Mouse (Mus musculus): ENCODE data around the gene Timeless. TPM values are rescaled to one million over a fixed set of nuclear protein-coding genes. Genes with fewer than 3 reads are reported as not detected.
"Not testable (repeated sequence)": the region's sequence is repeated elsewhere in the genome, so short reads cannot be mapped to it uniquely, and the experiment has no call there.

Gene Timeless
- total RNA-seq, 2 experiments from 2014 or later, result 8.2 to 9.1 TPM

DNA sequence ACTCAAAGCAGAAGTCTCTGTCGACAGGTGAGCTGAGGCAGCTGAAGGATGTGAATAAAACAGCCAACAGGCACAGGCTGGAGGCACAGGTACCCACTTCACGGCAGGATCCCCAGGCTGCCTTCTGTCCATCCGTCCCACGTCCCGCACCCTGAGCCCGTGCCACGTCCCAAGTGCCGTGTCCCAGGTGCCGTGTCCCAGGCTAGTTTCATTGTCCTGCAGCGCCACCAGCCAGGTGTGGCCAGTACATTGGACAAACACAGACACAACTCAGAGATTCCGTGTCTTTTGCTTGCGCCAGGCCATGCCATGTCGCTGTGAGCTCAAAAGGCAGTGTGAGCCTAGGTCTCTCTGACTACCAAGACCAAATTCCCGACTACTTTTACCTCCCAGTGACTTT is 49.8 kb downstream of the Timeless start:
- H3K27ac ChIP-seq, result no peak overlapping the region
- DNase-seq (ENCODE audit: extremely low spot score in 1 of 2, low spot score in 2 of 2), result no peak
- TF ChIP-seq CTCF (IDR thresholded peaks at IDR 0.05), result no peak
- intact Hi-C loops (cut with DNase I), result no loop called here
- no peak overlapping the region for H3K4me3 ChIP-seq

DNA sequence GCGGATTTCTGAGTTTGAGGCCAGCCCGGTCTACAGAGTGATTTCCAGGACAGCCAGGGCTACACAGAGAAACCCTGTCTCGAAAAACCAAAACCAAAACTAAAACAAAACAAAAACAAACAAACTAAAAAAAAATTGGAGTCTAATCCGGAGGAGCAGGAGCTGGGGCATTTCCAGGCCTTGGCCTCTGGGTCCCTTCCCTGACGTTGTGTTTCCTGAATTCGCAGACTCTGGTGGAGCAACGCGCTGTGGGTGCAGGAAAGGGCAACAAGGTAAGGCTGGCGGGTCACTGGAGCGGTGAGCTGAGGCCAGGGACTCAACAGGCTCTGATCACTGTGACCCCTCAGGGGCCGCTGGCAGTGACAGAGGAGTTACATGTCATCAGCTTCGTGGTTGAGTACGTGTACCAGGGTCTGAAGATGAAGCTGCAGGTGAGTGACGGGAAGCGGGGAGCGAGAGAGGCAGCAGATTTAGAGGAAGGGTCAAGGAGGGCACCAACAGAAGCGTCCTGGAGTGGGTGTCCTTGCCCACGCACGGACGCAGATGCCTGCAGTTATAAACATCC is 51.1 kb downstream of the Timeless start:
- no peak for DNase-seq (ENCODE audit: extremely low spot score in 1 of 2, low spot score in 2 of 2)
- Histone ChIP-seq H3K27ac (no peak overlapping the region), H3K4me3 (no peak overlapping the region)
- TF ChIP-seq CTCF (IDR thresholded peaks at IDR 0.05), result no peak
- intact Hi-C loops (cut with DNase I), result no loop called here

DNA sequence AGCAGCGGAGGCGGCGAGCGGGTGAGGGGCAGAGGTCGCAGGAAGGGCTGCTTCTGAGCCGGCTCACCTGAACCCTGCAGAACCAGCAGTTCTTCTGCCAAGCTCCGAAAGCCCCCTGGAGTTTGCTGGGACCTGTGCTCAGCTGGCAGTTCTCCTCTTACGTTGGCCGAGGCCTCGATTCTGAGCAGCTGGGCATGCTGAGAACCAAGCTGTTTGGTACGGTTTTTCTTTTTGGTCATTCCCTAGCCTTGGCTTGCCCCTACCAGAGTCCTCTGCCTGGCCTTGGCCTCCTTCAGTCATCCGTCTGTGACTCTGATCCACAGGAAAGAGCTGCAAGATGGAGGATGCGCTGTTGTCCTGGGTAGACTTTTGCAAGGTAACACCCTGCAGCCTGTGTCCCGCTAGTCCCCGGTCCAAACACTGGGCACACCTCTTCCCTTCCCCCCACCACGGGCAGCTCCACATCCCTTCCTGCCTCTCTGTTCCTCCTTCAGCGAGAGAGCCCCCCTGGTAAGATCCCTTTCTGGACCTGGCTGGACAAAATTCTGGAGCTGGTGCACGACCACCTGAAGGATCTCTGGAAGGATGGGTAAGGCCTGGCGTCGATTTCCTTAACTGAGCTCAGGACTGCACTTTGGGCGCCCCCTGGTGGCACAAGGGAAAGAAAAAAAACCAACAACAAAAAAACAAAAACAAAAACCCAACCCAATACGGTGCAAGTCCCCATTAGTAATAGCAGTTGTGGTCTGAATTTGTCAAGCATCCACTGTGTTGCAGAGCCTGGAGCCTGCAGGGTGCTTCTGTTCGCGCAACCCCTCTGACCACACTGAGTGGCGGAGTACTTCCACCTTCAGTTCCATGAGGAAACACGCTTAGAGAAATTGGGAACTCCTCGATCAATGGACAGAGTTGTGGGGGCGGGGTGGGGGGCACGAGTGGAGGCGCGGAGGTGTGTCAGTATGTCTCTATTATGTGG is 52.0 kb downstream of the Timeless start:
- Histone ChIP-seq H3K4me3 (no peak overlapping the region), H3K27ac (no peak overlapping the region)
- TF ChIP-seq CTCF (IDR thresholded peaks at IDR 0.05), result peak; percentile 84
- intact Hi-C loops (cut with DNase I), result loop anchor here (1.0 kb wide), 1 partner anchor 71 kb away; no protein-coding TSS in a partner anchor
- peak; percentile 40 to 59 for DNase-seq (ENCODE audit: extremely low spot score in 1 of 2, low spot score in 2 of 2)

DNA sequence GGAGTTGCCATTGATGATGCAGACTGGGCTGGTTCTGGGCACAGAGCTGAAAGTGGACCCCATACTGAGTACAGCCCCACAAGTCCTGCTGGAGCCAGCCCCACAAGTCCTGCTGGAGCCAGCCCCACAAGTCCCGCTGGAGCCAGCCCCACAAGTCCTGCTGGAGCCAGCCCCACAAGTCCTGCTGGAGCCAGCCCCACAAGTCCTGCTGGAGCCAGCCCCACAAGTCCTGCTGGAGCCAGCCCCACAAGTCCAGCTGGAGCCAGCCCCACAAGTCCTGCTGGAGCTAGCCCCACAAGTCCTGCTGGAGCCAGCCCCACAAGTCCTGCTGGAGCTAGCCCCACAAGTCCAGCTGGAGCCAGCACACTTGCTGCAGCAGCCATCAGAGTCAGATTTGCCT is 58.7 kb downstream of the Timeless start:
- H3K27ac ChIP-seq; H3K4me3 ChIP-seq; intact Hi-C loops (cut with DNase I); DNase-seq (ENCODE audit: extremely low spot score in 1 of 2, low spot score in 2 of 2): not testable (repeated sequence)

- intact Hi-C loops (cut with DNase I), result no loop called here
- Histone ChIP-seq H3K27ac (no peak overlapping the region), H3K4me3 (no peak overlapping the region)
- no peak for TF ChIP-seq CTCF (IDR thresholded peaks at IDR 0.05)
- no peak for DNase-seq (ENCODE audit: extremely low spot score in 1 of 2, low spot score in 2 of 2)
These were observed 64.7 kb downstream of the Timeless start for GRCm38 (mm10) chr10:128296370-128297090.

- intact Hi-C loops (cut with DNase I), result no loop called here
- Histone ChIP-seq H3K4me3 (no peak overlapping the region), H3K27ac (no peak overlapping the region)
- no peak for TF ChIP-seq CTCF (IDR thresholded peaks at IDR 0.05)
- DNase-seq (ENCODE audit: extremely low spot score in 1 of 2, low spot score in 2 of 2), result no peak
These were observed 65.4 kb downstream of the Timeless start for GRCm38 (mm10) chr10:128297221-128297620.

- Histone ChIP-seq H3K27ac (no peak overlapping the region), H3K4me3 (no peak overlapping the region)
- intact Hi-C loops (cut with DNase I), result no loop called here
- TF ChIP-seq CTCF (IDR thresholded peaks at IDR 0.05), result no peak
- no peak for DNase-seq (ENCODE audit: extremely low spot score in 1 of 2, low spot score in 2 of 2)
These were observed 65.8 kb downstream of the Timeless start for GRCm38 (mm10) chr10:128297622-128298021.

DNA sequence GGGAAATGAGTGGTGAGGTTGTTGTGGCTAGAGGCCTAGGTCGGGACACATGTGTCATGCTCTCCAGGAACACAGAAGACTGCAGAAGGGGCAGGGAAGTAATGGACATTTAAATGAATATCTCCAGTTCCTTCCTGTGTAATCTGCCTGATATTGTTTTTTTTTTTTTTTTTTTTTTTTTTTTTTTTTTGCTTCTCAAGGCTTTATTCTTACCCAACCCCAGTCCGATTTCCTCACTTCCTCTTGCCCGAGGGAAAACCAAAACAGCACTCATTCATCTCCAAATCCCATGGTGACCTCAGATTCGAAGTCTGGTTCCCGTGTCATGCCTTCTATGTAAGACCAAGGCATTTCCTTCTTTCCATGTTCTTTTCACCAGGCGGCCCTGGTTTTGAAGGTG is 66.4 kb downstream of the Timeless start:
- no peak for DNase-seq (ENCODE audit: extremely low spot score in 1 of 2, low spot score in 2 of 2)
- no peak overlapping the region for H3K4me3 ChIP-seq
- no peak for TF ChIP-seq CTCF (IDR thresholded peaks at IDR 0.05)
- intact Hi-C loops (cut with DNase I), result no loop called here
- H3K27ac ChIP-seq, result no peak overlapping the region

- no peak for DNase-seq (ENCODE audit: extremely low spot score in 1 of 2, low spot score in 2 of 2)
These were observed 66.9 kb downstream of the Timeless start, which contains the start of gene Il23a for GRCm38 (mm10) chr10:128298702-128299171. Gene Il23a, minus strand, starts transcription at chr10:128298752.

DNA sequence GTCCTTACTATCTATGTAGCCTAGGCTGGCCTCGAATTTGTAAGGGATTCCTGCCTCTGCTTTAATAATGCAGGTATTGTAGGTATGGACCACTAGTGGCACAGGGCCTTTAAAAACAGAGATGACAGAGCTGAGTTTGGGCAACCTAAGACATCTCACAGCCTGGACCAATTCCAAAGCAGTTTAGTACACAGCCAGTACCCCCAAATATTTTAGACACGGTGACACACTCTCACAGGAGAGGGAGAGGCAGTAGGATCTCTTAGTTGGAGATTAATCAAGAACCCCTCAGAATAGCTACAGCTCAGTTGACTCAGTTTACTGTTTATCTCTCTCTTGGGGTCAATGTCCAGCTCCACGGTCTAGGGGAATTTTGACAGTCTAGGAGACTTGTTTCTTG is 70.5 kb downstream of the Timeless start:
- TF ChIP-seq CTCF (IDR thresholded peaks at IDR 0.05), result no peak
- Histone ChIP-seq H3K4me3 (peak overlapping the region; percentile 82), H3K27ac (peak overlapping the region; percentile 99)
- intact Hi-C loops (cut with DNase I), result no loop called here
- DNase-seq (ENCODE audit: extremely low spot score in 1 of 2, low spot score in 2 of 2), result no peak

More at GRCm38 (mm10) chr10:128298702-128299171, 66.9 kb downstream of the Timeless start, which contains the start of gene Il23a:
- no peak within 1 kb of the TSS for H3K27ac ChIP-seq
- TF ChIP-seq CTCF (IDR thresholded peaks at IDR 0.05), result no peak
- H3K4me3 ChIP-seq, result no peak within 1 kb of the TSS
- intact Hi-C loops (cut with DNase I), result no loop called here

Other genes starting within 250 kb of the Timeless start
- not detected for gene Hsd17b6, start 224.5 kb upstream of the Timeless start, total RNA-seq (2021)
- 1 to 10 TPM; 7.9 to 8.1 TPM for gene Prim1, start 216.9 kb upstream of the Timeless start, total RNA-seq (2021)
- gene Naca, start 196.5 kb upstream of the Timeless start, total RNA-seq (2021), result 100 to 1,000 TPM; 310 to 314 TPM
- 100 to 1,000 TPM; 121 to 123 TPM for gene Ptges3, start 173.1 kb upstream of the Timeless start, total RNA-seq (2021)
- 1,000 to 10,000 TPM; 1,628 to 1,633 TPM for gene Atp5b, start 148.8 kb upstream of the Timeless start, total RNA-seq (2021)
- 10 to 100 TPM; 42.2 to 45.1 TPM for gene Baz2a, start 140.5 kb upstream of the Timeless start, total RNA-seq (2021)
- 10 to 100 TPM; 15.6 to 16.4 TPM for gene Rbms2, start 51.8 kb upstream of the Timeless start, total RNA-seq (2021)
- 10 to 100 TPM; 36.2 to 37.1 TPM for gene Gls2, start 37.6 kb upstream of the Timeless start, total RNA-seq (2021)
- gene Spryd4, start 20.3 kb upstream of the Timeless start, total RNA-seq (2021), result 10 to 100 TPM in 1 of 2 experiments, 1 to 10 TPM in 1; 9.5 to 10.4 TPM
- gene Mip, start 6.2 kb upstream of the Timeless start, total RNA-seq (2021), result not detected
- gene Apon, start 22.0 kb downstream of the Timeless start, total RNA-seq (2021), result not detected
- not detected for gene Apof, start 36.6 kb downstream of the Timeless start, total RNA-seq (2021)
- 10 to 100 TPM; 29.2 to 31.5 TPM for gene Stat2, start 38.5 kb downstream of the Timeless start, total RNA-seq (2021)
- gene Il23a, start 66.7 kb downstream of the Timeless start, total RNA-seq (2021), result not detected
- 10 to 100 TPM; 15.8 TPM for gene Pan2, start 71.3 kb downstream of the Timeless start, total RNA-seq (2021)
- gene Cnpy2, start 90.4 kb downstream of the Timeless start, total RNA-seq (2021), result 10 to 100 TPM; 66.8 to 67.5 TPM
- gene Cs, start 105.7 kb downstream of the Timeless start, total RNA-seq (2021), result 100 to 1,000 TPM; 216 to 218 TPM
- gene Coq10a, start 136.9 kb downstream of the Timeless start, total RNA-seq (2021), result 10 to 100 TPM; 53.0 to 54.6 TPM
- 10 to 100 TPM; 60.8 to 63.9 TPM for gene Ankrd52, start 145.1 kb downstream of the Timeless start, total RNA-seq (2021)
- not detected for gene Slc39a5, start 169.2 kb downstream of the Timeless start, total RNA-seq (2021)
- gene Nabp2, start 179.4 kb downstream of the Timeless start, total RNA-seq (2021), result 10 to 100 TPM; 87.0 to 91.1 TPM
- 10 to 100 TPM; 74.0 to 76.6 TPM for gene Rnf41, start 179.6 kb downstream of the Timeless start, total RNA-seq (2021)
- 100 to 1,000 TPM; 253 to 254 TPM for gene Smarcc2, start 227.2 kb downstream of the Timeless start, total RNA-seq (2021)

Measured in left cerebral cortex, adult 2 months (tissue).